ENCODE assay signal across 11 mouse cellular contexts in the genomic region with DNA sequence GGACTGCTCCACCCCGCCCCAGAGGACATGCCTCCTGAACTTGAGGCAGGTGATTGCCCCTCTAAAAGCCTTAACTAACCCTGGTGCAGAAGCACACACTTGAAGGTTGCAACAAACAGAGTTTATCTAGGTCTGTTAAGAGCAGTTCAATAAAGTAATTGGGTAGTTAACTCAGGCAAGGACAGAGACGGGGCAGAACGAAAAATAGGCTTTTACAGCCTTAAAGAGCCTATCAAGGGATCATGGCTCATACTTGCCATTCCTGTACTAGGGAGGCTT. TPM values are rescaled to one million over a fixed set of nuclear protein-coding genes. Genes with fewer than 3 reads are reported as not detected.
DNase-seq lines count a peak whose midpoint lies in the region; ATAC-seq lines count a peak whose summit lies in the region.
"Had no signal": no experiment of that assay in that cellular context is flagged by ENCODE, and none has a peak within 500 bp of the region (broad histone marks: within the 10 kb centered on the region; RNA-seq: fewer than 3 reads in every experiment).

No protein-coding gene starts in this region.

- intact Hi-C loops in heart, postnatal 36 days (cut with DNase I): loop anchor here (10.0 kb wide), 1 partner anchor 107 kb away; no protein-coding TSS in a partner anchor

- H3K36me3 ChIP-seq in heart, embryonic 13.5 days: peaks cover 25% of the 10 kb centered on the region
- H3K36me3 ChIP-seq in lung, embryonic 16.5 days (ENCODE audit: control insufficient read depth, insufficient read depth, low read length): peaks cover 9% of the 10 kb centered on the region
- H3K36me3 ChIP-seq in embryonic facial prominence, embryonic 13.5 days: peaks cover 27% of the 10 kb centered on the region
- peaks cover 5% of the 10 kb centered on the region for H3K36me3 ChIP-seq in macrophage (ENCODE audit: inconsistent target)

- H3K9me3 ChIP-seq in heart, embryonic 13.5 days: no peaks in the 10 kb centered on the region
- H3K9me3 ChIP-seq in lung, embryonic 16.5 days (ENCODE audit: control insufficient read depth, low read length): no peaks in the 10 kb centered on the region
- no peaks in the 10 kb centered on the region for H3K9me3 ChIP-seq in embryonic facial prominence, embryonic 13.5 days

- ATAC-seq in heart, embryonic 13.5 days (ENCODE audit: extremely low read depth, insufficient number of reproducible peaks, low FRiP score, low TSS enrichment): no peak
- no peak for ATAC-seq in lung, embryonic 16.5 days (ENCODE audit: low read depth)
- no peak for ATAC-seq in embryonic facial prominence, embryonic 13.5 days (ENCODE audit: insufficient number of reproducible peaks, insufficient read depth, low FRiP score, low TSS enrichment, low read depth)

- H3K4me1 ChIP-seq in heart, embryonic 13.5 days: peaks cover 58% of the 10 kb centered on the region
- H3K4me1 ChIP-seq in lung, embryonic 16.5 days (replicated peaks; ENCODE audit: control insufficient read depth, insufficient read depth, low read length): peaks cover 31% of the 10 kb centered on the region
- peaks cover 45% of the 10 kb centered on the region for H3K4me1 ChIP-seq in embryonic facial prominence, embryonic 13.5 days

- 79% methylated on average over 3 of the region's 3 CpGs for WGBS in heart, embryonic 13.5 days
- 59% methylated on average over 3 of the region's 3 CpGs for WGBS in lung, embryonic 16.5 days
- 71% methylated on average over 3 of the region's 3 CpGs for WGBS in embryonic facial prominence, embryonic 13.5 days
- 67% methylated on average over 3 of the region's 3 CpGs for WGBS in macrophage (ENCODE audit: missing documents)

- DNase-seq in heart, postnatal 36 days: no peak
- DNase-seq in lung, postnatal 25 days (ENCODE audit: low spot score): no peak
- no peak for DNase-seq in adrenal gland, postnatal 4 days (ENCODE audit: low spot score in 2 of 2)
- no peak for DNase-seq in retina, embryonic 14.5 days (ENCODE audit: low spot score)

- H3K27me3 ChIP-seq in heart, embryonic 13.5 days (replicated peaks): no peaks in the 10 kb centered on the region
- H3K27me3 ChIP-seq in lung, embryonic 16.5 days (ENCODE audit: control insufficient read depth, insufficient read depth, low read depth, low read length): no peaks in the 10 kb centered on the region
- H3K27me3 ChIP-seq in embryonic facial prominence, embryonic 13.5 days: no peaks in the 10 kb centered on the region

- peak overlapping the region; percentile 78 for H3K27ac ChIP-seq in heart, embryonic 13.5 days (replicated peaks)
- peak overlapping the region; percentile 78 for H3K27ac ChIP-seq in lung, embryonic 16.5 days (ENCODE audit: low read length)
- peak overlapping the region; percentile 83 for H3K27ac ChIP-seq in embryonic facial prominence, embryonic 13.5 days
- peak overlapping the region; percentile 68 for H3K27ac ChIP-seq in macrophage

- H3K9ac ChIP-seq in heart, embryonic 13.5 days: peak overlapping the region; percentile 85; the same call in 1 of the 2 replicates
- no peak overlapping the region for H3K9ac ChIP-seq in lung, embryonic 16.5 days (ENCODE audit: low read length)
- no peak overlapping the region for H3K9ac ChIP-seq in embryonic facial prominence, embryonic 13.5 days

- H3K79me2 ChIP-seq in macrophage (ENCODE audit: inconsistent target): peaks cover 49% of the 10 kb centered on the region

- H3K4me2 ChIP-seq in heart, embryonic 13.5 days: peak overlapping the region; percentile 98
- no peak overlapping the region for H3K4me2 ChIP-seq in lung, embryonic 16.5 days (ENCODE audit: low read depth, low read length)
- peak overlapping the region; percentile 61 for H3K4me2 ChIP-seq in embryonic facial prominence, embryonic 13.5 days

- H3K4me3 ChIP-seq in heart, embryonic 13.5 days: no peak overlapping the region; the same call in 1 of the 2 replicates
- no peak overlapping the region for H3K4me3 ChIP-seq in lung, embryonic 16.5 days (ENCODE audit: low read length)
- no peak overlapping the region for H3K4me3 ChIP-seq in embryonic facial prominence, embryonic 13.5 days
- peak overlapping the region; percentile 70 for H3K4me3 ChIP-seq in macrophage (ENCODE audit: inconsistent target)

RNA-seq across cellular contexts. Expression of a gene that starts 2.1 kb away (rescaled TPM):
- polyA plus RNA-seq in heart, embryonic 13.5 days (2015; fragmentation: Nextera tagmentation; extraction: Ambion mirVana): 12.4 and 12.7 TPM in 2 replicates
- 10 to 100 TPM; 19.6 to 23.0 TPM for total RNA-seq in heart, postnatal 36 days (2021)
- 16.0 and 16.5 TPM in 2 replicates for polyA plus RNA-seq in lung, embryonic 16.5 days (2015; fragmentation: Nextera tagmentation; extraction: Ambion mirVana)
- polyA plus RNA-seq in embryonic facial prominence, embryonic 13.5 days (2015; fragmentation: Nextera tagmentation; extraction: Ambion mirVana): 30.1 and 33.2 TPM in 2 replicates
- 10 to 100 TPM in 5 of 26 experiments, 1 to 10 TPM in 15, under 1 TPM in 6; 0.41 to 14.2 (median 3.4) TPM for total RNA-seq in macrophage (2018; cell fraction: chromatin; rRNA removed)
- total RNA-seq in macrophage (2018; cell fraction: cytosol; rRNA removed): 10 to 100 TPM in 17 of 26 experiments, 1 to 10 TPM in 9; 4.9 to 20.8 (median 13.7) TPM
- total RNA-seq in macrophage (2018; cell fraction: nucleus; rRNA removed): 10 to 100 TPM in 13 of 26 experiments, 1 to 10 TPM in 13; 4.0 to 22.8 (median 10.1) TPM
- 7.1 to 12.7 TPM (median 12.6 TPM) in 3 replicates for polyA plus RNA-seq in macrophage (2018)
- 10 to 100 TPM; 44.3 to 49.1 TPM for total RNA-seq in adrenal gland, postnatal 4 days (2021)

RNA-seq across cellular contexts. Expression of a gene that starts 10.7 kb away (rescaled TPM):
- polyA plus RNA-seq in heart, embryonic 13.5 days (2015; fragmentation: Nextera tagmentation; extraction: Ambion mirVana): 1.8 and 1.9 TPM in 2 replicates
- 1 to 10 TPM; 3.4 to 4.3 TPM for total RNA-seq in heart, postnatal 36 days (2021)
- 2.1 and 2.8 TPM in 2 replicates for polyA plus RNA-seq in lung, embryonic 16.5 days (2015; fragmentation: Nextera tagmentation; extraction: Ambion mirVana)
- polyA plus RNA-seq in embryonic facial prominence, embryonic 13.5 days (2015; fragmentation: Nextera tagmentation; extraction: Ambion mirVana): 6.0 and 6.7 TPM in 2 replicates
- total RNA-seq in macrophage (2018; cell fraction: chromatin; rRNA removed): 1 to 10 TPM in 3 of 26 experiments, under 1 TPM in 9, not detected in 14; 0.25 to 2.4 (median 0.69) TPM
- total RNA-seq in macrophage (2018; cell fraction: cytosol; rRNA removed): under 1 TPM; 0.11 to 0.58 (median 0.24) TPM
- total RNA-seq in macrophage (2018; cell fraction: nucleus; rRNA removed): under 1 TPM in 17 of 26 experiments, not detected in 9; 0.25 to 0.96 (median 0.46) TPM
- polyA plus RNA-seq in macrophage (2018): 0.25 to 0.49 TPM (median 0.46 TPM) in 3 replicates
- total RNA-seq in adrenal gland, postnatal 4 days (2021): 1 to 10 TPM; 7.2 to 8.3 TPM

RNA-seq across cellular contexts. Expression of a gene that starts 14.5 kb away (rescaled TPM):
- polyA plus RNA-seq in heart, embryonic 13.5 days (2015; fragmentation: Nextera tagmentation; extraction: Ambion mirVana): not detected in 2 replicates
- not detected for total RNA-seq in heart, postnatal 36 days (2021)
- not detected in 2 replicates for polyA plus RNA-seq in lung, embryonic 16.5 days (2015; fragmentation: Nextera tagmentation; extraction: Ambion mirVana)
- not detected in 2 replicates for polyA plus RNA-seq in embryonic facial prominence, embryonic 13.5 days (2015; fragmentation: Nextera tagmentation; extraction: Ambion mirVana)
- total RNA-seq in macrophage (2018; cell fraction: chromatin; rRNA removed): not detected
- not detected for total RNA-seq in macrophage (2018; cell fraction: cytosol; rRNA removed)
- not detected for total RNA-seq in macrophage (2018; cell fraction: nucleus; rRNA removed)
- not detected in 3 replicates for polyA plus RNA-seq in macrophage (2018)
- total RNA-seq in adrenal gland, postnatal 4 days (2021): under 1 TPM in 1 of 2 experiments, not detected in 1; 0.20 TPM
- total RNA-seq: adrenal gland, adult 2 months; common myeloid progenitor, adult 5-6 weeks had no signal
- polyA plus RNA-seq: adrenal gland, adult 2 months; large intestine, adult 2 months had no signal

RNA-seq across cellular contexts. Expression of a gene that starts 21.6 kb away (rescaled TPM):
- polyA plus RNA-seq in heart, embryonic 13.5 days (2015; fragmentation: Nextera tagmentation; extraction: Ambion mirVana): 0.25 and 1.2 TPM in 2 replicates
- total RNA-seq in heart, postnatal 36 days (2021): not detected
- 2.3 TPM in 2 replicates for polyA plus RNA-seq in lung, embryonic 16.5 days (2015; fragmentation: Nextera tagmentation; extraction: Ambion mirVana)
- polyA plus RNA-seq in embryonic facial prominence, embryonic 13.5 days (2015; fragmentation: Nextera tagmentation; extraction: Ambion mirVana): 0.62 and 1.8 TPM in 2 replicates
- not detected for total RNA-seq in macrophage (2018; cell fraction: chromatin; rRNA removed)
- under 1 TPM in 1 of 26 experiments, not detected in 25; 0.05 TPM for total RNA-seq in macrophage (2018; cell fraction: cytosol; rRNA removed)
- not detected for total RNA-seq in macrophage (2018; cell fraction: nucleus; rRNA removed)
- not detected in 3 replicates for polyA plus RNA-seq in macrophage (2018)
- total RNA-seq in adrenal gland, postnatal 4 days (2021): 1 to 10 TPM in 1 of 2 experiments, under 1 TPM in 1; 0.50 to 4.5 TPM
- total RNA-seq: adrenal gland, adult 2 months had no signal

RNA-seq across cellular contexts. Expression of a gene that starts 22.4 kb away (rescaled TPM):
- polyA plus RNA-seq in heart, embryonic 13.5 days (2015; fragmentation: Nextera tagmentation; extraction: Ambion mirVana): 24.8 TPM in 2 replicates
- total RNA-seq in heart, postnatal 36 days (2021): 10 to 100 TPM; 85.2 to 86.8 TPM
- 27.4 and 27.5 TPM in 2 replicates for polyA plus RNA-seq in lung, embryonic 16.5 days (2015; fragmentation: Nextera tagmentation; extraction: Ambion mirVana)
- polyA plus RNA-seq in embryonic facial prominence, embryonic 13.5 days (2015; fragmentation: Nextera tagmentation; extraction: Ambion mirVana): 36.0 and 43.2 TPM in 2 replicates
- total RNA-seq in macrophage (2018; cell fraction: chromatin; rRNA removed): 100 to 1,000 TPM in 13 of 26 experiments, 10 to 100 TPM in 13; 25.0 to 135 (median 98.2) TPM
- total RNA-seq in macrophage (2018; cell fraction: cytosol; rRNA removed): 100 to 1,000 TPM in 1 of 26 experiments, 10 to 100 TPM in 25; 52.1 to 103 (median 70.7) TPM
- 100 to 1,000 TPM in 5 of 26 experiments, 10 to 100 TPM in 21; 30.9 to 142 (median 79.5) TPM for total RNA-seq in macrophage (2018; cell fraction: nucleus; rRNA removed)
- 34.2 to 90.4 TPM (median 59.0 TPM) in 3 replicates for polyA plus RNA-seq in macrophage (2018)
- total RNA-seq in adrenal gland, postnatal 4 days (2021): 100 to 1,000 TPM; 109 to 119 TPM
